Mouse (Mus musculus): ENCODE results near the gene Slc2a12.
A peak's percentile ranks its signal among the peaks of the same experiment; 100 is the strongest.

Slc2a12 gene

GRCm38 (mm10) chr10:22660286-22661000, 15.6 kb downstream of the Slc2a12 start:
- DNase-seq (ENCODE audit: extremely low read depth, low read depth) = no peak

DNA sequence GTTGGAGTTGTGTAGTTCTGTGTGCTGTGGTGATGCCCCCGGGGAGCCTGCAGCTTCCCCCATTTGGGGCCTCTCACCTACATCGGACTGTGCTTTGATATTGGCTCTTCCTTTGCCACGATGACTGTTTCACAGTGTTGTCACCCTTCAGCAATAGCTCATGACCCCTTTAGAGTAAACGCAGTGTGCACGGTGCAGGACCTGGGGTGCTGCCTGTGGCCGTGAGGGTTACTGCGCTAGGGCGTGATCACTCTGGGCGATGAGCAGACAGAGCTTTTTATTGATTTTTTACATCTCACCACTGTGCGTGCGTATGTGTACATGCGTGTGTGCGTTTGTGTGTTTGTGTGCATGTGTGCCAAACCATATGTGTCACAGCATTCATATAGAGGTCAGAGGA, 23.7 kb downstream of the Slc2a12 start:
- DNase-seq (ENCODE audit: extremely low read depth, low read depth) = no peak

GRCm38 (mm10) chr10:22674176-22674575, 29.4 kb downstream of the Slc2a12 start:
- no peak for DNase-seq (ENCODE audit: extremely low read depth, low read depth)

- no peak for DNase-seq (ENCODE audit: extremely low read depth, low read depth)
Observed at GRCm38 (mm10) chr10:22675848-22676630, 31.2 kb downstream of the Slc2a12 start.

DNA sequence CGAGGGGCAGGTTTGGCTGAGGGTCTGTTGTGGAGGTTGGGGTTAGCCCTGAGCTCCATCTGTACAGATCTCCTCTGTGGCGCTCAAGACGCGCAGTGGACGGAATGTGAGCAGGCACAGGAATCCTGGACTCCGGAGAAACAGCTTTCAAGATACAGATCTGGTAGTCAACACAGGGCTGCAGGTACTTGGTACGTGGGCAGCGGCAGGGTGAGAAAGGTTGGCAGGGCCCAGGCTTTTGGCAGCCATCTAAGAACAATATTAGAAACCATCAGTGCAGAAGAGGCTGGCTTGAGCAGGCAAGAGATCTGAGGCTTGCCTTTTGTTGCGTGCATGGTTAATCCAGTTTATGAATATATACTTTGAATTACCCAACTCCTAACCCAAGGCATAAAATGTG, 51.4 kb downstream of the Slc2a12 start:
- DNase-seq (ENCODE audit: extremely low read depth, low read depth) = no peak

DNA sequence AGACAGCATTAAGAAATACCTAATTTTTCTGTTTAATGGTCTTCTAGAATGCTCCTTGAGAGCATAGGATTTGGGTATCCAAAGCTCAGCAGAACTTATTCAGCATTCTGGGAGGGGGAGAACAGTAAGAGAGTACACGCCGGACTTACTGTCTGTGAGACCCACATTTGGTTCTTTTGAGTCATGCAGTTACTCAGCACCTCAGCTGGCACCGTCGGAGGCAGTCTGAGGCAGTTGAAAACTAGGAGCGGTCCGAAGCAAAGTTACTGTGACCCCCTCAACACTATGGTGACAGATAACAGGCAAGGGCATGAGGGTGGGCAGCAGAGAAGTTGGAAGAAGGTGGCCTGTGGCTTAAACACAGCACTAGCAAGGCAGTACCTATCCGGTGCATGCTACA, 52.1 kb downstream of the Slc2a12 start:
- DNase-seq (ENCODE audit: extremely low read depth, low read depth) = no peak

- no peak for DNase-seq (ENCODE audit: extremely low read depth, low read depth)
Observed at GRCm38 (mm10) chr10:22698158-22698953, 53.5 kb downstream of the Slc2a12 start.

- peak; percentile 36 for DNase-seq (ENCODE audit: extremely low read depth, low read depth)
Observed at GRCm38 (mm10) chr10:22699487-22700335, 54.9 kb downstream of the Slc2a12 start.

DNA sequence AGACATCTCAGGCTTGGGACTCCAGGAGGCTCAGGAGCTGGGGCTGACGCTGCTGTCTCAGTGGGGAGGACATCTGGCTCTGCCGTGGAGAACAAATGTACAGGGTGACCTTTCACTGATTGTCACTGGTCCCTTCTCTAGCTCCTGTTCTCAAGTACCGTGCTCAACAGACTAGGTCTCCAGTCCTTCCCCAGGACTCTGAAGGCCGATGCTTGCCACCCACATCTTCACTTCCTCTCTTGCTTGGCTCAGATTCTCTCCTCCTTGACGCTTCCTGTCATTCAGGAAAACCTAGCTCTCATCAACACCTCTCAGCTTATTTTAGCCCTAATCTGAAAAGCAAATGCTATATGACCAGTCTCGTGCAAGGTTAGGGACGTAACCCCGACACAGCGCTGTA, 56.0 kb downstream of the Slc2a12 start:
- DNase-seq (ENCODE audit: extremely low read depth, low read depth) = no peak

GRCm38 (mm10) chr10:22701485-22702315, 56.9 kb downstream of the Slc2a12 start:
- DNase-seq (ENCODE audit: extremely low read depth, low read depth) = no peak

GRCm38 (mm10) chr10:22703844-22704243, 59.0 kb downstream of the Slc2a12 start:
- no peak for DNase-seq (ENCODE audit: extremely low read depth, low read depth)

DNA sequence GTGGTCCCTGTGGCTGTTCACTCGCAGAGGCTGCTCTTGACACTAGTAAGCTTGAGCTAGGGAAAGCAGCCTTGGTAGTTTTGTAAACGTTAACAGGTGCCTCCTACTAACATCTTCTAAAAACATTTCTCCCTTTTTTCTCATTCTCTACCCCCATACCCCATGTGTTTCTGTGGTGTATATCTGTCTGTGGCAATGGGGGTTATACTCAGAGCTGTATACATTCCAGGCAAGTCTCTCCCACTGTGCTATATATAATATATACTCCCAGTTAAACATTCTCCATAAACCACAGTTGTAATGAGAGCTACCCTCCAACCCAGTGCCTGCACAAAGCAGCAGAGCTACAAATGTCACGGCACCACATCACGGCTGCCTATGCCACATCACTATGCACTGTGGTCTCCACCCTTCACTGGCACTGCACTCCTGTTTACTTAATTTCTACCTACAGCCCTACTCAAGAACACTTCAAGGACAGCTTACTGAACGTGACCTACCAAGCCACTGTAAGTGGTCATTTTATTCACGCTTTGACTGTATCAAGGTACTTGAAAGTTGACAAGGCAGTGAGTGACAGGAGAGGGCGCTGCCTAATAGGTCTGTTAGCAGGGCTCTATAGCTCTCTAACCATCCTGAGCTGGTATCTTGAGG, 63.5 kb downstream of the Slc2a12 start:
- no peak for DNase-seq (ENCODE audit: extremely low read depth, low read depth)

DNA sequence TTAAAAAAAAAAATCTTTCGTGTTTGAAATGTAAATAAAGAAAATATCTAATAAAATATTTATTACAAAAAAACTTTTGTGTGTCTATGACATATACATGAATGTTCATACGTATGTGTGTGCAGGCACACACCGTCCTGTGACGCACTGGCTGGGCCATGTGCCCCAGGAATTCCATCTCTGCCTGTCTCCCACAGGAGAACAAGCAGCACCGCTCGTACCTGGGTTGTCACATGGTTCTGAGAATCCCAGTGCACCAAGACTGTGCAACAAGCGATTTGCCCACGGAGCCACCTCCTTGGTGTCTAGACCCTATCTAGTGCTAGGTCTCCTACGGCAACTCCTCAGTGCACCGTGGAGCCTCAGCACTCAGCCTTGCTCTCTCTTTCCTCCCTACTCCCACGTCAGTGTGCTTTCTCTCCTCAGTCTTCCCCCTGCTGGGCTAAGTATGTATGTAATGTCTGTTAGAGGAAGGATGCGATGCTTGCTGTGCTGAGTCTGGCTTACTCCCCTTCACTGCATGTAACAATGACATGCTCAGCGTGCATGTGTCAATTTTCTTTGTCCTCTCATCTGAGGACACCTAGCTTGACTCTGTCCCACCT, 65.5 kb downstream of the Slc2a12 start:
- no peak for DNase-seq (ENCODE audit: extremely low read depth, low read depth)

DNA sequence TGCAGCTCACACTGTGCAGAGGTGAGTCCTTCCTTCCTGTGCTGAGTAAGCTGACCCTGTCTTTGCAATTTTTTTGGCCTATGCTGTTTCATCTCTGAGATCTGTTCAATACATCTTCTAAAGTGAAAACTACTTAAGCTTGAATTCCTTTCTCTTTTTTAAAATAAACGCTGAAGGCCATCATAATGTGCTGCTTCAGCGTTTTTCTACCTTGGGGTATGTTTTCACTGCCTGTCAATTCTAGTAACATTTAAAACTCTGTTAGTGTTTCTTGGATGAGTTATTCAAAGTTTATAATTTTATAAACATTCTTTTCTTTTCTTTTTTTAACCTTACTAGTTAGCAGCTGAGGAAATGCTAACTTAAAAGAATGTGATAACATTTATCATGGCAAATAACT, 68.1 kb downstream of the Slc2a12 start:
- DNase-seq (ENCODE audit: extremely low read depth, low read depth) = no peak

DNA sequence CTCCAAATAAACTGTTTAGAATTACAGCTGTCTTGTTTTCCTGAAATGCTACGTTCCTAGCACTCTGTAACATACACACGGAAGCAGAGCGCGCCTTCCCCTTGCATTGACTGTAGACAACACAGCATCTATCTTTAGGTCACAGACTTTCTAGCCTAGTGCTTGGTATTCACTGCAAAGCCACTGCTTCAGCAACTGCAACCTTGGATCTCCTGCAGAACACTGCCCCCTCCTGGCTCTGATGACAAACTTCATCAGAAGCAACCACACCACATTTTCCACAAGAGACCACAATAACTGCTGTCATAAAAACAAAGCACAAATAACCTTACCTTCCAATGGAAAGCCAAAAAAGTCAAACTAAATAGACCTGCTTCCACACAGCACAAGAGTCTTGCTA, 69.7 kb downstream of the Slc2a12 start:
- no peak for DNase-seq (ENCODE audit: extremely low read depth, low read depth)

DNA sequence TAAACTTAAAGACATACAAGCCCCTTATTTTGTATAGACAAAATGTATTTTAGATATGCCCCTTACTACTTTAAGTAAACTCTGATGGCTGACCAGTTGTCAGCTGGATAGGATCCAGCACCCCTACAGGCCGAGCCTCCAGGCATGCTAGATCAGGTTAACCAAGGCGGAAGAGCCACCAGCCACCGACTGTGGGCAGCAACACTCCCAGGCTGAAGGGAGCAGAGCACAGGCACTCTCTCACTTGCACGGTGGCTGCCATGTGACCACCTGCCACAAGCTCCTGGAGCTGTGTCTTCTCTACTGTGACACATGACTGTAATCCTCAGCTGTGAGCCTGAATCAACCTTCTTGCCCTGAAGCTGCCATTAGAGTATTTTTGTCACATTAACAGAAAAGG, 73.7 kb downstream of the Slc2a12 start:
- no peak for DNase-seq (ENCODE audit: extremely low read depth, low read depth)

DNA sequence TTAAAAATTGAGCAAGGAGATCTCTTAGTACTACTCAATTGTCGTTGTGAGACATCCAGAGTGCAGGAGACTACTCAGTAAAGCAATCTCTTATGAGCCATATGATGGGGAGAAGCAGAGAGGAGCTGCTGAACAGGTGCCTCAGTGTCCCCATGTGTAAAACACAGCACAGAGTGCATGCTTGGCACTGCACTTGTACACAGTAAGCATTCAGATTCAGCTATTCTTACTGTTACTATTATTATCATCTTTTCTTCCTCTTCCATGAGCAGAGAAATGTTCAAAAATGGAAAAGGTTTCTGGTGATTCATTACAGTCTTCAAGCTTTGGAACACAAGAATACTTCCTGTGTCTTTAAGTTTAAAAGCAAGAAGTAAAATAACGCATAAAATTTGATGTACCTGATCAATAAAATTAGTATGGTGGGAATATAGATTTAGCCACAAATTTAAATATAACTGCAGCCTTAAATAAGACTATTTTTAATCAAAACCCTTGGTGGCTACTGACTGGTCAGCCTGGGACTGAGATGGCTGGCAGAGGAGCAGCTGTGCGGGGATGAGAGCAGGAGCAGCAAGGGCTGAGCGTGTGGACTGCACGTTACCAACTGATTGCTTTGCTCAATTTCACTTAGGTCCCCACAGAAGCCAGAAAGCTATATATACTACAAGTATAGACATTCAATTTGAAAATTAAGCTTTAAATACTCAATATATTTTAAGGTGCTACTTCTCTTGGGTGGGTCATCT, 76.1 kb downstream of the Slc2a12 start:
- DNase-seq (ENCODE audit: extremely low read depth, low read depth) = no peak

DNA sequence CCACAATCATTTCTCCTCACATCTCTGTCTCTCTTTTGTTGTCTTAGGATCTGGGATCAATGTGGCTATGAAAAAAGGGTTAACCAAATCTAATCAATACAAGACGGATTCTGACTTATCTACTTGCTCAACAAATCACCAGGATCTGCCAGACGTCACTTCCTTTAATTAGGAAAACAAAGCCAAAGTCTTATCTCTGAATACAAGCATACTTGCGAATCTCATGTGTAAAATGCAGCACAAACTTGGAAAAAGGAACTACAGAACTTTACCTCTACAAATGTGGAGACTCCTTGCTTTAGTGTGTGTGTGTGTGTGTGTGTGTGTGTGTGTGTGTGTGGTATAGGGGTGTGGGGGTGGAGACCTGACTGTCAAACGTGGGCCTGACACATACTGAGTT, 80.4 kb downstream of the Slc2a12 start:
- no peak for DNase-seq (ENCODE audit: extremely low read depth, low read depth)

DNA sequence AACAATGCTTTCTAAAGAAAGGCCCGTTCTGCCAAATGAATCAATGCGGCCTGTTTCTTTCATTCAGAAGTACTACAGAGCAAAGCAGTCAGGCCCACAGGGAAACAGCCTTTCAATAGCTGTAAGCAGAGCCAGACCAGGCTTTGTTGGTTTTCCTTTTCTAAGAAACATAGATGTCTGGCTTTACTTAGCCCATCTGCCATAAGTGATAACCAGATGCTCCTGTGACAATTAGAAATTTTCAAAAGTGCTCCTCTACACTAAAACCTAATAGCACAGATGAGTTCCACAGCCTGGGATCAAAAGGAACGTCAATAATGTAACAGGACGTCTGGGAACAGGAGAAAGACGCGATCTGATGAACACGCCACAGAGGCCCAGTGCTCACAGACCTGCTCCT, 81.5 kb downstream of the Slc2a12 start:
- DNase-seq (ENCODE audit: extremely low read depth, low read depth) = no peak
